Mouse (Mus musculus): Measurements from ENCODE around the gene Abcg1.

- TF ChIP-seq CTCF (IDR thresholded peaks at IDR 0.05; ENCODE audit: extremely low read depth, insufficient read depth, insufficient read length, insufficient replicate concordance) (no peak), POLR2A (IDR thresholded peaks at IDR 0.05; ENCODE audit: low read depth, low read length) (no peak)
These were observed 72.0 kb downstream of the Abcg1 start, which contains the start of gene Tff3 for GRCm38 (mm10) chr17:31129452-31129851.
